Mouse (Mus musculus) lung, postnatal 0 days (tissue): ENCODE measurements at regions not wholly inside any gene's neighbourhood (a gene's known extent, or its start where the extent isn't known, plus 50 kb on each side); places are given as distances from the start of the nearest gene placed in this dataset.

ENCODE experiments used
- CTCF ChIP-seq: IDR thresholded peaks from 2 replicates; pipeline ENCODE4 v1.5.1; 2016; ENCODE audit warnings: antibody characterized with exemption, mild to moderate bottlenecking
- EP300 ChIP-seq: IDR thresholded peaks from 2 replicates; pipeline ENCODE4 v1.6.1; 2016; ENCODE audit warnings: antibody characterized with exemption, mild to moderate bottlenecking, control low read depth

DNA sequence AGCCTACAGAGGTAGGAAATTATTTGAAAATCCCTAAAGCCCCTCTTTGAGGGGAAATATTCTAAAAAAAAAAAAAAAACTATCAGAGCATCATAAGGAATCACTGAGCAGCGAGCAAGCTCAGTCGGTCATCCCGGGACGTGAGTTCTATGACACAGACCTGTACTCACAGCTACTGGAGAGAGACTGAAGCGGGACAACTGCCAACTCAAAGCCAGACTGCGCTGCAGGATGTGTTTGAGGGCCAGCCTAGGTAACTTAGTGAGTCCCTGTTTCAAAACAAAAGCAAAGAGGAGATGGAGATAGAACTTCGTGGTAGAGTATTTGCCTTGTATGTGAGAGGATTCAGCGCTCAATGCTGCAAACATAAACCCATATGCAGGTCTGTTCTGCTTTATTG lies 439.1 kb downstream of the Rwdd3 start:
- TF ChIP-seq CTCF = no peak
- TF ChIP-seq EP300 = no peak
